Mouse (Mus musculus): ENCODE measurements at regions not wholly inside any gene's neighbourhood (a gene's known extent, or its start where the extent isn't known, plus 50 kb on each side); places are given as distances from the start of the nearest gene placed in this dataset.
A peak's percentile ranks its signal among the peaks of the same experiment; 100 is the strongest.

GRCm38 (mm10) chr4:10788306-10788705 lies 86.0 kb upstream of the 2610301B20Rik start:
- Histone ChIP-seq H3K4me2 (ENCODE audit: low read depth, low read length, poor library complexity, severe bottlenecking) (no peak overlapping the region), H3K36me3 (ENCODE audit: insufficient read depth, low read length) (no peaks in the 10 kb centered on the region), H3K4me3 (ENCODE audit: low read depth, low read length) (no peak overlapping the region), H3K27ac (ENCODE audit: low read depth, low read length) (no peak overlapping the region), H3K9me3 (ENCODE audit: low read length) (no peaks in the 10 kb centered on the region), H3K9ac (replicated peaks; ENCODE audit: low read length, poor library complexity, severe bottlenecking) (no peak overlapping the region), H3K4me1 (ENCODE audit: insufficient read depth, low read length) (no peaks in the 10 kb centered on the region), H3K27me3 (ENCODE audit: insufficient read depth, low read length) (no peaks in the 10 kb centered on the region)
- TF ChIP-seq CTCF (IDR thresholded peaks at IDR 0.05) = no peak
- DNase-seq (ENCODE audit: low spot score) (no peak), ATAC-seq (ENCODE audit: low FRiP score) (no peak)

GRCm38 (mm10) chr4:10789141-10789540 lies 85.2 kb upstream of the 2610301B20Rik start:
- TF ChIP-seq CTCF (IDR thresholded peaks at IDR 0.05) = no peak
- ATAC-seq (ENCODE audit: low FRiP score) = no peak
- no peak overlapping the region for H3K4me2 ChIP-seq (ENCODE audit: low read depth, low read length, poor library complexity, severe bottlenecking)
- no peak overlapping the region for H3K4me3 ChIP-seq (ENCODE audit: low read depth, low read length)
- 76% methylated on average over 3 of the region's 3 CpGs for WGBS
- H3K36me3 ChIP-seq (ENCODE audit: insufficient read depth, low read length) = no peaks in the 10 kb centered on the region
- no peaks in the 10 kb centered on the region for H3K4me1 ChIP-seq (ENCODE audit: insufficient read depth, low read length)
- no peaks in the 10 kb centered on the region for H3K9me3 ChIP-seq (ENCODE audit: low read length)
- DNase-seq (ENCODE audit: low spot score) = no peak
- no peak overlapping the region for H3K9ac ChIP-seq (replicated peaks; ENCODE audit: low read length, poor library complexity, severe bottlenecking)
- no peaks in the 10 kb centered on the region for H3K27me3 ChIP-seq (ENCODE audit: insufficient read depth, low read length)
- no peak overlapping the region for H3K27ac ChIP-seq (ENCODE audit: low read depth, low read length)

GRCm38 (mm10) chr4:10792628-10793027 lies 81.7 kb upstream of the 2610301B20Rik start:
- Histone ChIP-seq H3K4me2 (ENCODE audit: low read depth, low read length, poor library complexity, severe bottlenecking) (no peak overlapping the region), H3K4me1 (ENCODE audit: insufficient read depth, low read length) (no peaks in the 10 kb centered on the region), H3K4me3 (ENCODE audit: low read depth, low read length) (no peak overlapping the region), H3K9me3 (ENCODE audit: low read length) (no peaks in the 10 kb centered on the region), H3K36me3 (ENCODE audit: insufficient read depth, low read length) (no peaks in the 10 kb centered on the region), H3K9ac (replicated peaks; ENCODE audit: low read length, poor library complexity, severe bottlenecking) (no peak overlapping the region), H3K27ac (ENCODE audit: low read depth, low read length) (no peak overlapping the region), H3K27me3 (ENCODE audit: insufficient read depth, low read length) (no peaks in the 10 kb centered on the region)
- no peak for TF ChIP-seq CTCF (IDR thresholded peaks at IDR 0.05)
- DNase-seq (ENCODE audit: low spot score) (no peak), ATAC-seq (ENCODE audit: low FRiP score) (no peak)
- WGBS = 79% methylated on average over 3 of the region's 3 CpGs

GRCm38 (mm10) chr4:10794471-10794870 lies 79.8 kb upstream of the 2610301B20Rik start:
- no peak overlapping the region for H3K4me2 ChIP-seq (ENCODE audit: low read depth, low read length, poor library complexity, severe bottlenecking)
- H3K27me3 ChIP-seq (ENCODE audit: insufficient read depth, low read length) = no peaks in the 10 kb centered on the region
- no peak overlapping the region for H3K27ac ChIP-seq (ENCODE audit: low read depth, low read length)
- DNase-seq (ENCODE audit: low spot score) (no peak), ATAC-seq (ENCODE audit: low FRiP score) (no peak)
- no peaks in the 10 kb centered on the region for H3K4me1 ChIP-seq (ENCODE audit: insufficient read depth, low read length)
- WGBS = 73% methylated on average over 3 of the region's 3 CpGs
- H3K9me3 ChIP-seq (ENCODE audit: low read length) = no peaks in the 10 kb centered on the region
- H3K4me3 ChIP-seq (ENCODE audit: low read depth, low read length) = no peak overlapping the region
- no peak overlapping the region for H3K9ac ChIP-seq (replicated peaks; ENCODE audit: low read length, poor library complexity, severe bottlenecking)
- H3K36me3 ChIP-seq (ENCODE audit: insufficient read depth, low read length) = no peaks in the 10 kb centered on the region
- TF ChIP-seq CTCF (IDR thresholded peaks at IDR 0.05) = no peak

GRCm38 (mm10) chr4:10800780-10801553 lies 73.3 kb upstream of the 2610301B20Rik start:
- H3K4me2 ChIP-seq (ENCODE audit: low read depth, low read length, poor library complexity, severe bottlenecking) = no peak overlapping the region
- DNase-seq (ENCODE audit: low spot score) (no peak), ATAC-seq (ENCODE audit: low FRiP score) (no peak)
- no peak overlapping the region for H3K9ac ChIP-seq (replicated peaks; ENCODE audit: low read length, poor library complexity, severe bottlenecking)
- H3K36me3 ChIP-seq (ENCODE audit: insufficient read depth, low read length) = no peaks in the 10 kb centered on the region
- no peak for TF ChIP-seq CTCF (IDR thresholded peaks at IDR 0.05)
- no peak overlapping the region for H3K27ac ChIP-seq (ENCODE audit: low read depth, low read length)
- no peaks in the 10 kb centered on the region for H3K27me3 ChIP-seq (ENCODE audit: insufficient read depth, low read length)
- H3K4me1 ChIP-seq (ENCODE audit: insufficient read depth, low read length) = no peaks in the 10 kb centered on the region
- H3K9me3 ChIP-seq (ENCODE audit: low read length) = no peaks in the 10 kb centered on the region
- WGBS = 88% methylated on average over 3 of the region's 3 CpGs
- H3K4me3 ChIP-seq (ENCODE audit: low read depth, low read length) = no peak overlapping the region

GRCm38 (mm10) chr4:10804735-10805134 lies 69.6 kb upstream of the 2610301B20Rik start:
- H3K4me3 ChIP-seq (ENCODE audit: low read depth, low read length) = no peak overlapping the region
- WGBS = 28% methylated on average over 1 of the region's 1 CpGs
- no peak overlapping the region for H3K4me2 ChIP-seq (ENCODE audit: low read depth, low read length, poor library complexity, severe bottlenecking)
- H3K36me3 ChIP-seq (ENCODE audit: insufficient read depth, low read length) = no peaks in the 10 kb centered on the region
- H3K9ac ChIP-seq (replicated peaks; ENCODE audit: low read length, poor library complexity, severe bottlenecking) = no peak overlapping the region
- peak; percentile 19; the same call in 1 of the 2 replicates for TF ChIP-seq CTCF (IDR thresholded peaks at IDR 0.05)
- DNase-seq (ENCODE audit: low spot score) (no peak), ATAC-seq (ENCODE audit: low FRiP score) (no peak)
- H3K27me3 ChIP-seq (ENCODE audit: insufficient read depth, low read length) = no peaks in the 10 kb centered on the region
- H3K4me1 ChIP-seq (ENCODE audit: insufficient read depth, low read length) = no peaks in the 10 kb centered on the region
- no peaks in the 10 kb centered on the region for H3K9me3 ChIP-seq (ENCODE audit: low read length)
- H3K27ac ChIP-seq (ENCODE audit: low read depth, low read length) = no peak overlapping the region
